Mouse (Mus musculus) cerebellum, postnatal 4 days (tissue): ENCODE results near the gene Sema4f.

Experiments used
- DNase-seq, 2 experiments: peaks; one replicate each; pipeline ENCODE4 v3.0.0; 2022; ENCODE audit warnings: low spot score in 2 of 2, mixed read lengths in 1 of 2

The Sema4f gene

DNA sequence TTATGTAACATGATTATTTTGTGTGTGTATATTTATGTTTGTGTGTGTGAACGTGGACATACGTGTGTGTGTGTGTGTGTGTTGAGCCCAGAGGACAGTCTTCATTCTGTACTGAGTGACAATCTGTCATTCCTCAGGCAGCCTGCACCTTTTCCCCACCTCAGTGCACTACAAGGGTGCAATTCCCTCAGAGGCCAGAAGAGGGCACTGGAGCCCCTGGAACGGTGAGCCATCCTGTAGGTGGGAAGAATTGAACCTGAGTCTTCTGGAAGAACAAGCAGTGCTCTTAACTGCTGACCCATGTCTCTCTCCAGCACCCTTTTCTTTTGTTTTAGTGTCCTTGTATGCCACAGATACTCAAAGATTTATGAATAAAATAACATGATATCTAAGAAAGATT lies 23.7 kb downstream of the Sema4f start:
- peak; percentile 50 to 80 for DNase-seq

DNA sequence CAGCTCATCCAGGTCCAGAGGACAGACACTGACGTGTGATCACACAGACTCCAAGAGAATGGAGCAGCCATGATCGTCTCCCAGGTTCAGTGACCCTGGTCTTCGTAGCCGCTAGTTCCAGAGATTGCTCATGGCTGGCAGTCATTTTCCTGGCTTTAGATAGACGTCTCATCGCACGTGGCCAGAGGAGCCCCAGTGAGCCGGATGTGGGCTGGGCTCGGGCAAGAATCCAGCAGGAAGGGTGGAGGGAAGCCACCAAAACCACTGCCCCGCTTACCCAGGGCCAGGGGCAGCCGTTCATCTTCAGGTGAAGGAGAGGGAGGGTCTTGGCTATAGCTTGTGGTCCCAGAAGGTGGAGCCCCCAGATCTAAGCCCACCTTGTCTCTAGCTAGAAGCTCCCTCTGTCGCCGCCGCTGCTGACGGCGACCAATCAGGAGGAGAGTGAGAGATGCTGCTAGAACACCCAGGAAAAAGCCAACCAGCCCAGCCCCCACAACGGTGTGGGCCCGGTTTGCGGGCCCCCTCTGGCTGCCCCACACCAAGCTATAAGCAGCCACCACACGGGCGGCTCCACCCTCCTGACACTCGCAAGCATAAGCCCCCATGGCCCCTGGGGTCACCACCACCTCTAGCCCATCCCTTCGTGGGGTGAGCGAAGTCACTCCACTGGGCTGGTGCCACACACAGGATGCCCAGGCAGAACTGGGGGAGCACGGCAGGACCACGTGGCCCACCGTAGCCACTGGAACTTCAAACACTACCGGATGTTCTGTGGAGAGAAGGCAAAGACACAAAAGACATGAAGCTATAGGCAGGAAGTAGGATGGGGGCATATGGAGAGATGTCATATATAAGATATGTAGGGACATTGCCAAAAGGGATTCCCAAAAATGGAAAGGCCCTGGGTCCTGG lies 26.0 kb downstream of the Sema4f start:
- DNase-seq: no peak

DNA sequence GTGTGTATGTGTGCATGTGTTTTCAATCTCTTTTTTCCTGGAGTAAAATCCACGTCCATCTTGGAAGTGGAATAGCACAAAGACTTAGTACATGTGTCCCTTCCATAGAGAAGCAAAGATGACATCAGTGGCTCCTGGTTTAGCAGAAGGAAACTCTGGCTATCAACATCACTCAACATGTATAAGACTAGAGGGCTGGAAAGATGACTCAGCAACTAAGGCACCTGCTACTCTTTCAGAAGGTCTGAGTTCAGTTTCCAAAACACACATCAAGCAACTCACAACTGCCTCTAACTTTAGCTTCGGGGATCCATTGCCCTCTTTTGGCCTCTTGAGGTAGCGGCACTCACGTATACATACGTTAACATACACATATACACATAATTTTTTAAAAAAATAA lies 28.3 kb downstream of the Sema4f start:
- DNase-seq: no peak

DNA sequence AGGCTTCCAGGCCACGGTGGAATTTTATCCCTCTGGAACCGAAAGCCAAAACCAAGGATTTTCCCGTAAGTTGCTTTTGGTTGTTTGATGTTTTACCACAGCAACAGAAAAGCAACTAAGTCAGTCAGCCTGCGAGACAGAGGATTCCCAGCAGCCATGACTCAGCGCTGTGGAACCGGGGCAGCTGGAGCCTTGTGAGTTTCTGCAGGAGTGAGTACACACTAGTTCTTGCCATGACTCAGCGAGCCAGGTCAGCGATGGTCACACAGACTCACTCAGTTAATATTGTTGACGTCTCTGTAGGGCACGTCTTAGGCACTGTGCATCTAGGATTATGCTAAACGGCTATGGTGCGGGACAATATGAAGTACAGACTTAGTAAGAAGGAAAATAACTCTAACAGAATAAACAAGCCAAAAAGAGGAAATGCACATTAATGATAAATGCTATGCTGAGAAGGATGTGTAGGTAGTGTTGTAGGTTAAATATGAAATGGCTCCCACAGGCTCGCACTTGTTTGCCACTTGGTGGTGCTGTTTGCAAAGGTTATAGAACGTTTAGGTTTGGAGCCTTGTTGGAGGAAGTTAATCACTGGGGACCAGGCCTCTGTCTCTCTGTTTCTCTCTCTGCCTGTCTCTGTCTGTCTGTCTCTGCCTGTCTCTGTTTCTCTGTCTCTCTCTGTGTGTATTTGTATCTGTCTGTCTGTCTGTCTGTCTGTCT lies 30.3 kb downstream of the Sema4f start:
- no peak for DNase-seq

DNA sequence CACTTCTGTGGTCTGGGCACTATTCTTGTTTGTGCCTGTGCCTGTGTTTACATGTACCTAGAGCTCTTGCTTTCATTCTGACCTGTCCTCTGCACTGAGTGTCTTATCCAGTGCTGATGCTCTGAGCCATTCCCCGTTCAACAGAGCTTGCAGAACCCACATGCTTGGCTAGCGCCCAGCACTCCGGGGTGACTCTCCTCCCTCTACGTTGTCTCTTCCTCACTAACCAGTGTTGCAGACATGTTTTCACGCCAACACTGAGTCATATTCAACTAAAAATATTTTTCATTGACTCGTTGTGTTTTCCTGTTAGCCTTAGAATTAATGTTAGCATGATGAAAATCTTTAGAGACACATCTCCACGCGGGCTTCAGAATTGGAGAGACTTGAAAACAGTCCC lies 31.5 kb downstream of the Sema4f start:
- no peak for DNase-seq

DNA sequence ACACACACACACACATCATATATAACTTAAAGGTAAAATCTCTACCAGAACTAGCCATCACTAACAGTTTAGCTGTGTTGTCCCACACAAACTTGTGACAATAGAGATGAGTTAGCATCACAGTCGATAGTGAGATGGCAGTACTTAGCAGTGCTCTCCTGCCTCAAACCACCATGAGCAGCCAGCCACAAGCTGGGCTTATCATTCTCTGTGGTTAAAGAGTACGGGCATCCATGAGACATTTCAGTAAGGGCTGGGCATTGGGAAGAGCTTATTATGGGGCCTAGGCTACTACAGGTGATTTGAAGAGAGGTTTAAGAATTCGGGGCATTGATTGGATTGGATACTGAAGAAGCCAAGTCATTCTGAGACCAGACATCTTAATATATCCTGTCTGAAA lies 32.6 kb downstream of the Sema4f start:
- DNase-seq: no peak

DNA sequence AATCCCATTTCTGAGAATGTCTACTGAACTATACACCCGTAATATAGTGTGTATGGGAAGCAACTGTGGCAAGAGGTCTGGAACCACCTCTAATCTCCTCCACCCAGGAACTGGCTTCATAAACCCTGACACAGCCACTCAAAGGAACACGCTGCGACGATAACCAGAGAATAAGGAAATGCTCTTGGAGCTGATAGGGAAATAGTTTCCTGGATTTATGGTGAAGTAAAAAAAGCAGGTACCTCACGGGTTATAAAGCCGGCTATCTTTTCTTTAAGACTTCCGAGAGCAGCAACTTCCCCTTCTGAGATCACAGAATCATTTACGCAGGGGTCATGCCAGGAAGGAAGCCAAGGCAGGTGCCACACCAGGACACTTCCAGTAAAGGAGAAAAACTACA lies 37.0 kb downstream of the Sema4f start:
- no peak for DNase-seq

DNA sequence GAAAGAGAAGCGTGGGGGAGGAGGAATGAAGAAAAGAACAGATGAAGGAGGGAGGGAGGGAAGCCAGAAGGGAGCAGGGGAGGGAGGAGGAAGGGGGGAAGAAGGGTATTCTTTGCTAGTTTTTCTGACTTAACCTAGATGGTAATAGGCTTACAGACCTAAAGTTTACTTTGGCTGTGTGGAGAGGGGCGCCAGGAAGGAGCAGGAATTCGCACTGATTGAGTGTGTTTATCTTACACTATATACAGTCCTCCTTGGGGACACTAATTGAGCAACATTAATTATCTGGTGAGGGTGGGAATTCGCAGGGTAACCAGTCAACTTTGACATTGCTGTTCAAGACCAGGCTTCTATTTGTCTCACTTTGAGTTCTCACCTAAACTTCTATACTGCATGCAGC lies 40.8 kb downstream of the Sema4f start:
- no peak for DNase-seq

DNA sequence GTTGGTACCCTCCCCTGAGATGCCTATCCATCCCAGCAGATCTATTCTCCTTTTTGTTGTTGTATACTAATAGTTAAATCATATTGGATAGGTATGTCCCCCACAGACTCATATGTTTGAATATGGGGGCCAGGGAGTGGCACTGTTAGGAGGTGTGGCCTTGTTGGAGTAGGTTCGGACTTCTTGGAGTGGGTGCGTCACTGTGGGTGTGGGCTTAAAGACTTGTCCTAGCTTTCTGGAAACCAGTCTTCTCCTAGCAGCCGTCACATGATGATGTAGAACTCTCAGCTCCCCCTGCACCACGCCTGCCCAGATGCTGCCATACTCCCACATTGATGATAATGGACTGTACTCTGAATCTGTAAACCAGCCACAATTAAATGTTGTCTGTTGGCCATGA lies 41.3 kb downstream of the Sema4f start:
- DNase-seq: no peak

DNA sequence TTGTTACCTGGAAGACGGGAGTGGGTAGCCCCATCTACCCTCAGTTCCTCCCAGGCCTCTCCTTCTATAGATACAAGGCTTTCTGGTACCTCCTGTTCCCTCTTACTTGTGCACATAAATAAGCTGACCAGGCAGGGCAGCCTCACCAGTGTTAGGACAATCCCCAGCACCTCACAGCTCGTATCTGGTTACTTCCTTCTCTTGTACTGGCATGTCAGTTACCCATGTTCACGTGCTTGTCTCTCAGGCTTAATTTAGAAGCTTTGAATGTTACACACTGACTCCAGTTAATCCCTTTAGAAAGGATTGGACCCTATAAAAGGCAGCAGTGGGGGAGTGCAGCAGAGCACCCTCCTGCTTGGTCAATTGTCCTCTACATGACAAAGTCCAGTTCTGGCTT lies 42.3 kb downstream of the Sema4f start:
- no peak for DNase-seq

DNA sequence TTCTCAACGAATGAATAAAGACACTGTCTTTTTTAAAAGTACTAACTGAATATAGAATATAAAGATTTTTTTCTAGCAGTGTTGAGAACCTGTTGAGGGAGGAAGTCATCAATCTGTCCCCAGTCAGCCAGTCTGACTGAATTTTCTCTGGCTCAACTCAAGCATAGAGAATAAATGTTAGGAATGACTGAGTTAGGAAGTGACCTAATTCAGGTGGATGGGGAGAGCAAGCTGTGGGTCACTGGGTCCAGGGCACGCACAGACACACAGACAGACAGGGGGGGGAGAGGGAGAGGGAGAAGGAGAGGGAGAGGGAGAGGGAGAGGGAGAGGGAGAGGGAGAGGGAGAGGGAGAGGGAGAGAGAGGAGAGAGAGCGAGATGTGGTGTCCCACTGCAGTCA lies 46.2 kb downstream of the Sema4f start:
- no peak for DNase-seq

DNA sequence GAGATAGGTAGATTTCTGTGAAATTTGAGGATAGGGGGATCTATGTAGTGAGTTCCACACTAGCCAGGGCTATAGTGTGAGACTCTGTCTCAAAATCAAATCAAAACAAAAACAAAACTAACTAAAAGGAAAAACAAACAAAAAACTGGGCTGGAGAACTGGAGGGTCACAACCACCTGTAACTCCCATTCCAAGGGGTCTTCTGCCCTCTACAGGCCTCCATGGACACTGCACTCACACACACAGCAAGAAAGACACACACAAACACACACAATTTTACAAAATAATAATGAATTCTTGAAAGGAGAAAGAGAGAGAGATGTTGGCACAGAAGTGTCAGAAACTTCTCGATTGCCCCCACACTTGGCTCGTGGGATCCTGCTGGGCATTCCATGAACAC lies 47.0 kb downstream of the Sema4f start:
- peak in 1 of 2 experiments; percentile 39 for DNase-seq

DNA sequence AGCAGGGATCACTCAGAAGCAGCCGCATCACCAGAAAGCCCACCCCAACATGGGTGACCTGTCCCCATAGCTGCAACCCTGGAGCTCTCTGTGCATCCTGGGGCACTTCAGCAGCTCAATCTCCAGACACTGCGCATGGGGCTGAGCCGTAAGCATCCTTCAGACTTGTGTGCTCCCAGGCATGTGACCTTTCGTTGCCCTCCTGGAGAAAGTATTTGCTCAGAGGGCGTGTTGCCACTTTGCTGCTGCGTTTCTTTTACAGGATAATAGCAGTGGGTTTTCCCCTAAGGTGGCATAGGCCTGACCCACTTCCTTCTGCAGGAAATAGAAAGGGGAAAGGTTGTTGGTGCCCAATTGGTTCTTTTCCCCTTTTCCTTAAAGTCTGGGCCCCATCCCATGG lies 48.1 kb downstream of the Sema4f start:
- no peak for DNase-seq

DNA sequence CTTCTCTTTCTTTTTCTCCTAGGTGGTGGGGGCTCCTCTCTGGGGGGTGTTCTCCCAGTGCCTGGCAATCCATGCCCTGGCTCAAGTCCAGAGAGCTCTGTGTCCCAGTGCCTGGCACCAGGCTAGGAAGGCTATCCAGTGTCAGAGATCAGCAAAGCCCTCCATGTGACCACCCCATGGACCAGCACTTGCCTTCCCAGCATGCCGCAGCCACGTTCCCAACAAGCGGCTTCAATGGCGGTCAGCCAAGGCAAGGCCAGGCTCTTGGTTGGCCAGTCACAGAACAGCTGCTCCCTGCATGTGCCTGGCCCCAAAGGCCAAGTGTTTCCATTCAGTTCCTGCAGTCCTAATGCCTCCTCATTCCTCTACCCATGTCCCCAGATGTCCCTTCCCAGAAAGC lies 53.2 kb downstream of the Sema4f start:
- DNase-seq: peak in 1 of 2 experiments; percentile 44

DNA sequence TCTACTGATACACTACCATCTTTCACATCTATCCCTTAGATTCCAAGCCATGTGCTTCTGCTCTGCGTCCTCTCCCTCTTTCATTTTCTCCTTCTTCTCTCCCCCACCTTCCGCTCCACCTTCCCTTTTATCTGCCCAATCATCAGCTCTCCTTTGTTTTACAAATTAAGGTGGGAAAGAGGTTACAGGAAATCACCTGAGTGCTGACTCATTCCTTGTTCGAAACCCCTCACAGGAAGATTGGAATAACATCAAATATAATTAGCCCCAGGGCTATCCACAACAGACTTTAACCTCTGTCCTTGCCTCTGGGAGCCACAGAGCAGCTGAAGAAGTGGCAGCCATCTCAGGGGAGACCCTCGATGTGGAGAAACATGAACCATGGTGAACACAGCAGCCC lies 53.7 kb downstream of the Sema4f start:
- no peak for DNase-seq

DNA sequence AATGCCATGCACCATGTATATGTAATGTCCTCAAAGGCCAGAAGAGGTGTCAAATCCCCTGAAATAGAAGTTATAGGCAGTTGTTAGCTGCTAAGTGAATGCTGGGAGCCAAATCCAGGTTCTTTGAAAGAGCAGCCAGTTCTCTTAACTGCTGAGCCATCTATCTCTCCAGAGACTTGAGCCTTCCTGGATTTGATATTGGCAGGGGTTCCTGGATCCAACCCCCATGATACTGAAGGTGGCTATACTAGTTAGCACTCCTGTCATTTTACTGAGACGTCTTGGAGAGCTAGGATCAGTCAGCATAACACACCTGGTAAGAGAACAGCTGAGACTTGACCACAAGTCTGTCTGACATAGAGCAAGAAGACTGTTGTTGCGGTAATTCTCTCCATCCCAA lies 54.1 kb downstream of the Sema4f start:
- no peak for DNase-seq

DNA sequence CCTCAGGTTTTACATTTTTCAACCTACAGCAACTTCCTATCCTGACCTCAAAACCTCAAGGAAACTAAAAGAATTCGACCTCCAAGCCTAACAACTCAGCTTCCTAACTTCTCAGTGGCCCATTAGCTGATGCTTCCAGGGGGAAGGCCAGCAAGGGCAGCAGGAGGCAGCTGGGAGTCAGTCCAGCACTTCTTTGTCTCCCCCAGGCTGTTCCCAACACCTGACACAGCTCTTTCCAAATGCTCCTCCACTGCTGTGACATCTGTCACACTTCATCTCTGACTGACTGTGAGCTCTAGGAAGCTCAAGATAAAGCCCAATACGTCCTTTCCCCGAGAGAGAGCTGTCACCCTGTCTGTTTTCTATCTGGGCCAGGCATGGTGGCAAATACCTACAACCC lies 55.0 kb downstream of the Sema4f start:
- no peak for DNase-seq

DNA sequence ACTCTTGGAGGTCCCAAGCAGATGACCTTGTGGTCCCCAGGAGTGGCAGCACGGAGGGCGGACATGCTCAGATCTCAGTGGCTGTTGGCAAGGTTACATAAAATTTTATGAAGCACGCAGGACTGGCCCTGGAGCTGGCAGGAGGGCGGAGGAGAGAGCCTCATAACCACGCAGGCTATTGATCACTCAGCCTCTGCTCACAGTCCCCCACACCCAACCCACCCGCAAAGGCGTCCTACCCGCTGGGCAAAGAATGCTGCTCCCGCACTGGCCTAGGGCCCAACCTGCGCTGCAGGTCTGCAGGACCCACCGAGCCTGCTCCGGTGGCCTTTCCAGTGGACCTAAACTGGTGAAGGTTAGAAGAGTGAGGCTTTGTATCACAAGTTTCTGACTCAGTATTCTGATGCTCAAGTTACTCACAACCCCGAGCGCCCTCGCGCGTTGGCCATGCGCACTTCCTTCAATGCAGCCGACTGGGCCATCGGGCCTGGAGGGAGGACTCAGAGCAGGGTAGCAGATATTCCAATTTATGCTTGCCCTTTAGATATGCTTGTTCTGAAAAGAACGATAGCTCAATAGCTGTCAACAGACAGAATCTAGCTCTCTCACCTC lies 58.0 kb downstream of the Sema4f start:
- DNase-seq: peak; percentile 37 to 42

DNA sequence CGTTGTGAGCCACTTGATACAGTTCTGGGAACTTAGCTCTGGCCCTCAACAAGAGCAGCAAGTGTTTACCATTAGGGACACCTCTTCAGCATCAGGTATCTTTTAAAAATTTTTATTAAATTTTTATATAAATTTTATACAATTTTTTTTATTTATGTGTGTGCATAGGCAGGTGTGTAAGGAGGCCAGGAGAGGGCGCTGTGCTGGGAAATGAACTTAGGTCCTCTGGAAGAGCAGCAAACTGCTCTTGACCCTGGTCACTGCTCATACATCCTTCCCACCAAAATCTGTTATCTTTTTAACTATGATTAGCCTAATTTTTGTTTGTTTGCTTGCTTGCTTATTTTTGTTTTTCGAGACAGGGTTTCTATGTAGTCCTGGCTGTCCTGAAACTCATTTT lies 58.8 kb downstream of the Sema4f start:
- no peak for DNase-seq

DNA sequence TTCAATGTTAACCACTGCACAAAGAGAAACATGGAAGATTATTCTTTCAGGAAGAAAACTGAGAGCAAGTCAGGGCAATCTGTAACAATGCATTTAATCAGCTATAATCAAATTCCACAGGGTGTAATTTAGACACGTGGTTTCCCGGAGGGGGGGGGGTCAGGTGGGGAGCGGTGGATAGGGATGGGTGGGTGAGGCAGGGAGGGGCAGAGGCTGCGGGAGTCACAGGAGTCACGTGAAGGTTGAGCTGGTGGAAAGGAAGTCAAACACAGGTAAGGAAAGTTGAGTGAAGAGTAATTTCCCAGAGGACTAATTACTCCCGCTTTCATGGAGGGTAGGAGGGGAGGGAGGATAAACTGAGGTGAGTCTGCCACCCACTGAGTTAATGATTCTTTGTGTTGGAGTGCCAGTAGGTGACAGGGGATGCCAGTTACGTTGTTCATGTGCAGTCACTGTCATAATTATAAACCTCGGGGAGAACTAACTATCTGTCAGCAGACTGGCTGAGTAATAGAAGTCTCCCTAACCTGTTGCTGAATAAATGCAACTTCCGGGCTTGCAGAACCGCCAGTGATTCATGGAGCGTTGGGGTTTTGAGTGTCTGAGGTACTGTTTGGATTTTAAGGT lies 60.0 kb downstream of the Sema4f start:
- DNase-seq: no peak

DNA sequence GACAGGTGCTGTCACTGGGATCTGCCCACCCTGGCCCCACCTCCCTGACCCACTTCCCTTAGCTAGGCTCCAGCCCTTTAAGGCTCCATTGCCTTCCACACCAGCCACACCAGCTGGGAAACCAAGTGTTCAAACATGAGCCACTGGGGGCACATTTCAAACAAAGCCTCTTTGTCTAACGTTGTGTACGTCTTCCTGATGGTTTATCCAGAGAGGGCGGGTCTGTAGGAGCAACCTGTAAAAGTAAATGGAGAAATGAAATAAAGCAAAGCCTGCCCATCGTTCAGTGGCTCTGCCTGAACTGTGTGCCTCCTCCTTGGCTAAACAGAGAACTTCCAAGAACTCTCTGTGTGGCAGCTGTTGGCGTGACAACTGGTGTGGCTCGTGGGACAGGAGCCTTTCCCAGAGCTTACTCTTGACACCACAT lies 64.0 kb downstream of the Sema4f start:
- DNase-seq: no peak

DNA sequence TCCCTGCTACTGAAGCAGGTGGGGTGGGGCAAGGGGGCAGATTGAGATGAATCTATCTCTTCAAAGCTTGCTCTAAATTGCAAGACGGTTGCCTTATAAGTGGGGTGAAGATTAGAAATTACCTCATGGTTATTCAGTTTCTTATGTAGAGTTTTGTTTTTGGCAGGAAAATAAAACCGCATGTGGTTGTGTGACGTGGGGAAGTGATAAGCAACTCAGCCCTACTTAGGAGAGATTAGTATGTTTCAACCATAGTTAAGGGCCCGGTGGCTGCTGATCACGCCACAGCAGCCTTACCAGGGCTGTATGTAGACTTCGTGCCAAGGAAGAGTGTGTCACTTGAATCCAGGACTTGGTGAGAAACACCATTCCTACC lies 67.2 kb downstream of the Sema4f start:
- no peak for DNase-seq
